Mouse (Mus musculus) neutrophil, adult 83 days (primary cell): Measurements from ENCODE around the gene Arhgef40. TPM values are rescaled to one million over a fixed set of nuclear protein-coding genes. Genes with fewer than 3 reads are reported as not detected.

Experiments
- total RNA-seq, 2 experiments: library from RNA; stranded (reverse); gene quantifications; one replicate each; pipeline ENCODE4 v1.2.4; 2023

The Arhgef40 gene
- 10 to 100 TPM in 1 of 2 experiments, 1 to 10 TPM in 1; 7.1 to 11.2 TPM for total RNA-seq

DNA sequence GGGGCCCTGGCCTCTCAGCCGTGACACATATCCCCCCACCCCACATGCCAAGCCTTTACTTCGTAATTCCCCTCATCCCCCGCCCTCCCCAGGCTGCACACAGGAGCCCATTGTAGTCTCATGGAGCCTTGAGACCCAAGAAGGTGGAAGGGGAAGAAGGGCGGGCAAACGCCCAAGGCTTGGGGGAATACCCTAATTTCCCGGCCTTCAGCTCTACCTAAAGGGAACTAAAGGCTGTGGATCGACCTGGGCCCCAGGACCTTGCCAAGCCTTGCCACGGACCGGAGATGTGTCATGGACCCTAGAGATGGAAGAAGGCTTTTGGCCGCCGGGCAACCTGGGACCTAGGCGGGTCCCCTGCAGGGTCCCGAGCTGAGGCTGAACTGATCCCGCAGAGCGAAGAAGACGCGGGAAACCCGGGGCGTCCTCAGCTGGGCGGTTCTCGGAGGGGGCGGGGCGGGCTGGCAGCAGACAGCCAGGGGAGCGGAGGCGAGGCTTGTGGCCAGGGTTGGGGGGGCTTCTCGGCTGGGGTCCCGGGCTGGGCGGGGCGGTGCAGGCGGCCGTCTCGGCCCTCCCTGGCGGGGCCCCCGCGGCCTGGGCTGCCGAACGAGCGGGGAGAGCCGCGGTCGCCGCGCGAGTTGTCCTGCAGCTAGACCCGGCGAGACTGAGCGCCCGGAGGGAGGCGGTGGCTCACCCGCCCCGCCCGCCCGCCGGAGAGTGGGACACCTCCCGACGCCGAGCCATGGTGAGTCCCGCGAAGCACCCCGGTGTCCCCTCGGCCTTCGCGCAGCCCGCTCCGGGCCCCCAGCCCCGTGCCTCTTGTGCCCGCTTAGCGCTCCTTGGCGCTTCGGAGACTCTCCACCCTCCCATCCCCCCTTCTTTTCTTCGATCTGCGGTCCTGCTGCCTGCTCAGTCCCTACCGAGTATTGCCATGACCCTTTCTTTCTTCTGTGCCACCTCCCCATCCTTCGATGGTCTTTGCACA is at the start of gene Arhgef40:
TSS of gene Arhgef40 (plus strand) at position 473 of the 985 bp plus-strand sequence.

DNA sequence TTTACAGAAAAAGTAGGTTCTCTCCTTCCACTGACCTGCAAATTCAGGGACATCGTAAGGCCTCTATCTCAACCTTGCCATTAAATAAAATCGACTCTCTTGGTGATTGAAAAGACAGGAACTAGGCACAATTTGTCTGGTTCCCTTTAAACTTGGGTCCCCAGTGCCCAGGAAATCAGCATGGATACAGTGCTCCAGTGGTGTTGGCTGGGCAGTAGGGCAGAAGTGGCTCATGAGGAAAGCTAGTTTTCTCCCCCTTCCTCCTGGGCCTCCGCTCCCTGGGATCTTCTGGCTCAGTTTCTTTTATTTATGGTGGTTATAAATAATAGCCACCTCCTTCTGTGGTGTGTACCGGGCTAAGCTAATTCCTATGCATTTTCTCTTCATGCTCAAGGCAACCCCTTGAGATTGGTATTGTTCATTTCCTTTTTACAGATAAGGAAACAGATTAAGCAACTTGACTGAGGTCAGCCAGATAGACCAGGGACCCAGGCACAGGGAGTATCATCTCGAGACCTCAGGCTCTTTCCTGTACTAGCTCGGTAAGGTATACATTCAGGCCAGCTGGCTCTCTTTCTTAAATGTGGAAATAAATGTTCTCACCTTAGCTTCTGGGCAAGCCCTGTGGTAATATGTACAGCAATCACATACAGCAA is 31.1 kb downstream of the Arhgef40 start, which contains the start of gene Tmem253:
TSS of gene Tmem253 (plus strand) at position 214 of the 656 bp plus-strand sequence.

DNA sequence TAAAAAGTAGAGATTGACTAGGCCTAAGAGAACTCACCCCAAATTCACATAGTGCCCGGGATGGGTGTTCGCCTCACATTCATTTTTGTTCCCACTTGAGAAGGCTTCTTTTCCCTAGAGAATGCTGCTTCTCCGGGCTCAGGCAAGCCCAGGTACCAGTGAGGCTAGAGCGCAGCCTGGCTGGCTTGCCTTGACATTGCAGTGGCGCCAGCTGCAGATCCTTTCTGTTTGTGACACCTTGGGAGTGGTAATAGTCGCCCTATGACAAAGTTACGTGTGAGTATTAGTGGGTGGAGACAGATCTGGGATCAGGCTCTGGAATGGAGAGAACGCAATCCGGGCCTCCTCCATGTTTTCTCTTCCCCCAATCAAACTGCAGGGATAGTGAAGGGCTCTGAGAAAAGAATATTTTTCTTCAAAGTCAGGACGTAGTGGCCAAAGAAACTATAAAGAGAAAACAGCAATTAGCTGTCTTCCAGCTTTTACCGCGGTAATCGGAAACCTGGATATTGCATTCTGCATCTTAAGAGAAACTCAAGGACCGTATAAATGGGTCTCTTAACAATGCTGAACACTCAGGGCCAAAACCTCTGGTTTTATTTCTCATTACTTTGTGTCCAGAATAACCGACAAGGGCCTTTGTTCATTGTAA is 36.1 kb downstream of the Arhgef40 start, which contains the start of gene Zfp219:
TSS of gene Zfp219 (minus strand) at position 248 of the 652 bp plus-strand sequence.

DNA sequence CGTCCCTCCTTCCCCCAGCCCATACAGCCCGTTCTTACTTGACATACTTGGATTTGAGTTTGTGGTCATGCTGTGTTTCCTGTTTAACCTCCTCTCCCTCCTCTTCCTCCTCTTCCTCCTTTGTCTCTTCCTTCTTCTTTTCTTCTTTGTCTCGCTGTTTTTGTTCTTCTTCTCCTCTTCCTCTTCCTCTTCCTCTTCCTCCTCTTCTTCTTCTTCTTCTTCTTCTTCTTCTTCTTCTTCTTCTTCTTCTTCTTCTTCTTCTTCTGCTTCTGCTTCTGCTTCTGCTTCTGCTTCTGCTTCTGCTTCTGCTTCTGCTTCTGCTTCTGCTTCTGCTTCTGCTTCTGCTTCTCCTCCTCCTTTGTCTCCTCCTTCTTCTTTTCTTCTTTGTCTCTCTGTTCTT is 57.8 kb downstream of the Arhgef40 start, which contains the start of gene Olfr221:
TSS of gene Olfr221 (minus strand) at position 101 of the 400 bp plus-strand sequence.

Other genes with a start within 250 kb of the Arhgef40 start
- not detected for gene Ang4, start 211.1 kb upstream of the Arhgef40 start, total RNA-seq
- gene AY358078, start 184.7 kb upstream of the Arhgef40 start, total RNA-seq, result not detected
- gene Ear6, start 131.0 kb upstream of the Arhgef40 start, total RNA-seq, result 10 to 100 TPM; 11.6 to 35.3 TPM
- gene Mettl17, start 99.9 kb upstream of the Arhgef40 start, total RNA-seq, result 10 to 100 TPM; 10.7 to 12.1 TPM
- under 1 TPM; 0.15 to 0.28 TPM for gene Slc39a2, start 91.8 kb upstream of the Arhgef40 start, total RNA-seq
- gene Ndrg2, start 70.6 kb upstream of the Arhgef40 start, total RNA-seq, result 1 to 10 TPM; 1.5 to 2.0 TPM
- gene Tppp2, start 66.3 kb upstream of the Arhgef40 start, total RNA-seq, result not detected
- not detected for gene Rnase13, start 61.9 kb upstream of the Arhgef40 start, total RNA-seq
- under 1 TPM in 1 of 2 experiments, not detected in 1; 0.66 TPM for gene Tmem253, start 30.9 kb downstream of the Arhgef40 start, total RNA-seq
- gene Zfp219, start 36.0 kb downstream of the Arhgef40 start, total RNA-seq, result 10 to 100 TPM; 11.5 to 12.5 TPM
- gene Olfr221, start 57.7 kb downstream of the Arhgef40 start, total RNA-seq, result not detected
- 100 to 1,000 TPM; 225 to 228 TPM for gene Hnrnpc, start 119.3 kb downstream of the Arhgef40 start, total RNA-seq
- 1 to 10 TPM in 1 of 2 experiments, under 1 TPM in 1; 0.42 to 2.3 TPM for gene Rpgrip1, start 126.0 kb downstream of the Arhgef40 start, total RNA-seq
- gene Supt16, start 212.7 kb downstream of the Arhgef40 start, total RNA-seq, result 10 to 100 TPM; 62.9 to 63.8 TPM